Mouse (Mus musculus): ENCODE measurements around the gene Hddc2. TPM values are rescaled to one million over a fixed set of nuclear protein-coding genes. Genes with fewer than 3 reads are reported as not detected.

The Hddc2 gene
- polyA plus RNA-seq, 1 experiment from 2014 or later = 85.9 TPM

- H3K9ac ChIP-seq (replicated peaks) = no peak overlapping the region
- H3K4me1 ChIP-seq (replicated peaks) = peaks cover 26% of the 10 kb centered on the region
- 0 out of 2 replicates have a peak, but pooled peaks cover 4% of the 10 kb centered on the region for H3K27me3 ChIP-seq
- H3K36me3 ChIP-seq = no peaks in the 10 kb centered on the region
- no peak overlapping the region for H3K4me3 ChIP-seq (replicated peaks)
- no peak for ATAC-seq (ENCODE audit: insufficient number of reproducible peaks, insufficient read depth, low FRiP score, low TSS enrichment, low read depth)
- H3K27ac ChIP-seq = no peak overlapping the region
- no peak overlapping the region for H3K4me2 ChIP-seq
- 93% methylated on average over 2 of the region's 2 CpGs for WGBS
- H3K9me3 ChIP-seq = no peaks in the 10 kb centered on the region
Measured at GRCm38 (mm10) chr10:31303446-31303845, 9.7 kb upstream of the Hddc2 start.

GRCm38 (mm10) chr10:31307024-31307598, 6.1 kb upstream of the Hddc2 start:
- H3K27ac ChIP-seq = no peak overlapping the region
- H3K36me3 ChIP-seq = no peaks in the 10 kb centered on the region
- H3K9me3 ChIP-seq = no peaks in the 10 kb centered on the region
- no peak overlapping the region for H3K4me3 ChIP-seq (replicated peaks)
- H3K27me3 ChIP-seq = 0 out of 2 replicates have a peak, but pooled peaks cover 4% of the 10 kb centered on the region
- H3K4me1 ChIP-seq (replicated peaks) = peaks cover 9% of the 10 kb centered on the region
- H3K4me2 ChIP-seq = no peak overlapping the region
- 3% methylated on average over 1 of the region's 1 CpGs for WGBS
- H3K9ac ChIP-seq (replicated peaks) = no peak overlapping the region
- ATAC-seq (ENCODE audit: insufficient number of reproducible peaks, insufficient read depth, low FRiP score, low TSS enrichment, low read depth) = no peak

- peaks cover 49% of the 10 kb centered on the region for H3K36me3 ChIP-seq
- H3K4me3 ChIP-seq (replicated peaks) = no peak overlapping the region
- peaks cover 6% of the 10 kb centered on the region for H3K4me1 ChIP-seq (replicated peaks)
- H3K27me3 ChIP-seq = no peaks in the 10 kb centered on the region
- no peak overlapping the region for H3K4me2 ChIP-seq
- WGBS = 76% methylated on average over 5 of the region's 5 CpGs
- no peak overlapping the region for H3K9ac ChIP-seq (replicated peaks)
- H3K9me3 ChIP-seq = 0 out of 2 replicates have a peak, but pooled peaks cover under 1% of the 10 kb centered on the region
- ATAC-seq (ENCODE audit: insufficient number of reproducible peaks, insufficient read depth, low FRiP score, low TSS enrichment, low read depth) = no peak
- no peak overlapping the region for H3K27ac ChIP-seq
Measured at GRCm38 (mm10) chr10:31318491-31318890, 5.3 kb downstream of the Hddc2 start.

- H3K4me3 ChIP-seq (replicated peaks) = no peak overlapping the region
- 69% methylated on average over 1 of the region's 1 CpGs for WGBS
- no peaks in the 10 kb centered on the region for H3K9me3 ChIP-seq
- no peak for ATAC-seq (ENCODE audit: insufficient number of reproducible peaks, insufficient read depth, low FRiP score, low TSS enrichment, low read depth)
- H3K9ac ChIP-seq (replicated peaks) = no peak overlapping the region
- H3K4me1 ChIP-seq (replicated peaks) = no peaks in the 10 kb centered on the region
- H3K36me3 ChIP-seq = peaks cover 33% of the 10 kb centered on the region
- no peak overlapping the region for H3K4me2 ChIP-seq
- H3K27ac ChIP-seq = no peak overlapping the region
- H3K27me3 ChIP-seq = no peaks in the 10 kb centered on the region
Measured at GRCm38 (mm10) chr10:31329436-31329835, 16.3 kb downstream of the Hddc2 start.

- Histone ChIP-seq H3K4me3 (replicated peaks) (no peak overlapping the region), H3K4me2 (no peak overlapping the region), H3K27me3 (no peaks in the 10 kb centered on the region), H3K36me3 (peaks cover 33% of the 10 kb centered on the region), H3K9me3 (no peaks in the 10 kb centered on the region), H3K9ac (replicated peaks) (no peak overlapping the region), H3K4me1 (replicated peaks) (no peaks in the 10 kb centered on the region), H3K27ac (no peak overlapping the region)
- WGBS = 88% methylated on average over 3 of the region's 3 CpGs
- ATAC-seq (ENCODE audit: insufficient number of reproducible peaks, insufficient read depth, low FRiP score, low TSS enrichment, low read depth) = no peak
Measured at GRCm38 (mm10) chr10:31330286-31330962, 17.2 kb downstream of the Hddc2 start.

- H3K36me3 ChIP-seq = peaks cover 25% of the 10 kb centered on the region
- no peaks in the 10 kb centered on the region for H3K27me3 ChIP-seq
- ATAC-seq (ENCODE audit: insufficient number of reproducible peaks, insufficient read depth, low FRiP score, low TSS enrichment, low read depth) = no peak
- H3K4me1 ChIP-seq (replicated peaks) = no peaks in the 10 kb centered on the region
- no peak overlapping the region for H3K27ac ChIP-seq
- H3K9ac ChIP-seq (replicated peaks) = no peak overlapping the region
- no peak overlapping the region for H3K4me3 ChIP-seq (replicated peaks)
- H3K4me2 ChIP-seq = no peak overlapping the region
- WGBS = 86% methylated on average over 4 of the region's 4 CpGs
- H3K9me3 ChIP-seq = no peaks in the 10 kb centered on the region
Measured at GRCm38 (mm10) chr10:31331225-31331775, 18.1 kb downstream of the Hddc2 start.

GRCm38 (mm10) chr10:31336432-31336831, 23.2 kb downstream of the Hddc2 start:
- no peaks in the 10 kb centered on the region for H3K36me3 ChIP-seq
- H3K4me2 ChIP-seq = no peak overlapping the region
- 86% methylated on average over 5 of the region's 5 CpGs for WGBS
- no peak overlapping the region for H3K4me3 ChIP-seq (replicated peaks)
- ATAC-seq (ENCODE audit: insufficient number of reproducible peaks, insufficient read depth, low FRiP score, low TSS enrichment, low read depth) = no peak
- no peak overlapping the region for H3K27ac ChIP-seq
- H3K27me3 ChIP-seq = no peaks in the 10 kb centered on the region
- H3K4me1 ChIP-seq (replicated peaks) = no peaks in the 10 kb centered on the region
- H3K9me3 ChIP-seq = no peaks in the 10 kb centered on the region
- no peak overlapping the region for H3K9ac ChIP-seq (replicated peaks)

GRCm38 (mm10) chr10:31346401-31346800, 33.2 kb downstream of the Hddc2 start:
- Histone ChIP-seq H3K4me3 (replicated peaks) (no peak overlapping the region), H3K4me1 (replicated peaks) (no peaks in the 10 kb centered on the region), H3K36me3 (no peaks in the 10 kb centered on the region), H3K9ac (replicated peaks) (no peak overlapping the region), H3K4me2 (no peak overlapping the region), H3K27me3 (no peaks in the 10 kb centered on the region), H3K27ac (no peak overlapping the region), H3K9me3 (no peaks in the 10 kb centered on the region)
- WGBS = 87% methylated on average over 8 of the region's 8 CpGs
- ATAC-seq (ENCODE audit: insufficient number of reproducible peaks, insufficient read depth, low FRiP score, low TSS enrichment, low read depth) = no peak

- Histone ChIP-seq H3K4me2 (no peak overlapping the region), H3K4me1 (replicated peaks) (no peaks in the 10 kb centered on the region), H3K27me3 (no peaks in the 10 kb centered on the region), H3K36me3 (no peaks in the 10 kb centered on the region), H3K27ac (no peak overlapping the region), H3K9ac (replicated peaks) (no peak overlapping the region), H3K4me3 (replicated peaks) (no peak overlapping the region), H3K9me3 (no peaks in the 10 kb centered on the region)
- WGBS = 92% methylated on average over 2 of the region's 2 CpGs
- ATAC-seq (ENCODE audit: insufficient number of reproducible peaks, insufficient read depth, low FRiP score, low TSS enrichment, low read depth) = no peak
Measured at GRCm38 (mm10) chr10:31351056-31351455, 37.9 kb downstream of the Hddc2 start.

- no peak for ATAC-seq (ENCODE audit: insufficient number of reproducible peaks, insufficient read depth, low FRiP score, low TSS enrichment, low read depth)
Measured at GRCm38 (mm10) chr10:31352845-31353427, 39.8 kb downstream of the Hddc2 start.

GRCm38 (mm10) chr10:31354141-31354540, 41.0 kb downstream of the Hddc2 start:
- ATAC-seq (ENCODE audit: insufficient number of reproducible peaks, insufficient read depth, low FRiP score, low TSS enrichment, low read depth) = no peak
- Histone ChIP-seq H3K4me3 (replicated peaks) (no peak overlapping the region), H3K4me1 (replicated peaks) (no peaks in the 10 kb centered on the region), H3K9ac (replicated peaks) (no peak overlapping the region), H3K4me2 (no peak overlapping the region), H3K9me3 (no peaks in the 10 kb centered on the region), H3K36me3 (no peaks in the 10 kb centered on the region), H3K27ac (no peak overlapping the region), H3K27me3 (no peaks in the 10 kb centered on the region)
- WGBS = 69% methylated on average over 2 of the region's 2 CpGs

More at GRCm38 (mm10) chr10:31352845-31353427, 39.8 kb downstream of the Hddc2 start:
- H3K4me1 ChIP-seq (replicated peaks) = no peaks in the 10 kb centered on the region
- H3K9me3 ChIP-seq = no peaks in the 10 kb centered on the region
- no peaks in the 10 kb centered on the region for H3K27me3 ChIP-seq
- H3K36me3 ChIP-seq = no peaks in the 10 kb centered on the region
- H3K4me2 ChIP-seq = no peak overlapping the region
- H3K9ac ChIP-seq (replicated peaks) = no peak overlapping the region
- no peak overlapping the region for H3K27ac ChIP-seq
- WGBS = 86% methylated on average over 1 of the region's 1 CpGs
- no peak overlapping the region for H3K4me3 ChIP-seq (replicated peaks)
